Mouse (Mus musculus): Measurements from ENCODE around the gene Yipf1. TPM values are rescaled to one million over a fixed set of nuclear protein-coding genes. Genes with fewer than 3 reads are reported as not detected.

Yipf1 gene
- polyA plus RNA-seq, 1 experiment from 2014 or later, result 35.9 TPM

- WGBS (ENCODE audit: insufficient replicate concordance), result 75% methylated on average over 7 of the region's 7 CpGs
- Histone ChIP-seq H3K36me3 (replicated peaks; ENCODE audit: insufficient read depth, low read length) (no peaks in the 10 kb centered on the region), H3K4me2 (ENCODE audit: low read depth, low read length) (no peak overlapping the region), H3K9ac (replicated peaks) (no peak overlapping the region), H3K27me3 (ENCODE audit: insufficient read depth, low read length) (no peaks in the 10 kb centered on the region), H3K4me1 (ENCODE audit: insufficient read depth) (peaks cover 12% of the 10 kb centered on the region), H3K27ac (ENCODE audit: low read depth) (no peak overlapping the region), H3K4me3 (ENCODE audit: low read depth, low read length) (no peak overlapping the region), H3K9me3 (ENCODE audit: low read length) (no peaks in the 10 kb centered on the region)
- no peak for ATAC-seq
- DNase-seq, result no peak
- no peak for TF ChIP-seq EP300 (IDR thresholded peaks at IDR 0.05; ENCODE audit: low read depth)
- TF ChIP-seq CTCF (IDR thresholded peaks at IDR 0.05; ENCODE audit: low read depth), result no peak
Observed at GRCm38 (mm10) chr4:107299779-107300340, 14.3 kb upstream of the Yipf1 start.

GRCm38 (mm10) chr4:107300371-107300770, 13.8 kb upstream of the Yipf1 start:
- Histone ChIP-seq H3K9ac (replicated peaks) (no peak overlapping the region), H3K27me3 (ENCODE audit: insufficient read depth, low read length) (no peaks in the 10 kb centered on the region), H3K9me3 (ENCODE audit: low read length) (no peaks in the 10 kb centered on the region), H3K36me3 (replicated peaks; ENCODE audit: insufficient read depth, low read length) (no peaks in the 10 kb centered on the region), H3K27ac (ENCODE audit: low read depth) (no peak overlapping the region), H3K4me1 (ENCODE audit: insufficient read depth) (peaks cover 12% of the 10 kb centered on the region), H3K4me2 (ENCODE audit: low read depth, low read length) (no peak overlapping the region), H3K4me3 (ENCODE audit: low read depth, low read length) (no peak overlapping the region)
- WGBS (ENCODE audit: insufficient replicate concordance), result 46% methylated on average over 4 of the region's 4 CpGs
- ATAC-seq (no peak), DNase-seq (no peak)
- TF ChIP-seq EP300 (IDR thresholded peaks at IDR 0.05; ENCODE audit: low read depth), result no peak
- no peak for TF ChIP-seq CTCF (IDR thresholded peaks at IDR 0.05; ENCODE audit: low read depth)

- Histone ChIP-seq H3K4me3 (ENCODE audit: low read depth, low read length) (no peak overlapping the region), H3K4me2 (ENCODE audit: low read depth, low read length) (no peak overlapping the region), H3K9ac (replicated peaks) (no peak overlapping the region), H3K27me3 (ENCODE audit: insufficient read depth, low read length) (no peaks in the 10 kb centered on the region), H3K9me3 (ENCODE audit: low read length) (no peaks in the 10 kb centered on the region), H3K36me3 (replicated peaks; ENCODE audit: insufficient read depth, low read length) (no peaks in the 10 kb centered on the region), H3K27ac (ENCODE audit: low read depth) (no peak overlapping the region), H3K4me1 (ENCODE audit: insufficient read depth) (peaks cover 12% of the 10 kb centered on the region)
- TF ChIP-seq CTCF (IDR thresholded peaks at IDR 0.05; ENCODE audit: low read depth), result no peak
- TF ChIP-seq EP300 (IDR thresholded peaks at IDR 0.05; ENCODE audit: low read depth), result no peak
- WGBS (ENCODE audit: insufficient replicate concordance), result 96% methylated on average over 1 of the region's 1 CpGs
- ATAC-seq (no peak), DNase-seq (no peak)
Observed at GRCm38 (mm10) chr4:107300902-107301555, 13.1 kb upstream of the Yipf1 start.

GRCm38 (mm10) chr4:107302221-107302620, 11.9 kb upstream of the Yipf1 start:
- H3K4me1 ChIP-seq (ENCODE audit: insufficient read depth), result peaks cover 12% of the 10 kb centered on the region
- no peaks in the 10 kb centered on the region for H3K36me3 ChIP-seq (replicated peaks; ENCODE audit: insufficient read depth, low read length)
- no peak overlapping the region for H3K4me2 ChIP-seq (ENCODE audit: low read depth, low read length)
- no peak overlapping the region for H3K9ac ChIP-seq (replicated peaks)
- H3K4me3 ChIP-seq (ENCODE audit: low read depth, low read length), result no peak overlapping the region
- peak overlapping the region; percentile 82 for H3K27ac ChIP-seq (ENCODE audit: low read depth)
- no peak for ATAC-seq
- no peaks in the 10 kb centered on the region for H3K27me3 ChIP-seq (ENCODE audit: insufficient read depth, low read length)
- no peaks in the 10 kb centered on the region for H3K9me3 ChIP-seq (ENCODE audit: low read length)
- TF ChIP-seq EP300 (IDR thresholded peaks at IDR 0.05; ENCODE audit: low read depth) (no peak), CTCF (IDR thresholded peaks at IDR 0.05; ENCODE audit: low read depth) (no peak)
- DNase-seq, result no peak
- WGBS (ENCODE audit: insufficient replicate concordance), result 72% methylated on average over 9 of the region's 9 CpGs

GRCm38 (mm10) chr4:107302832-107303231, 11.3 kb upstream of the Yipf1 start:
- TF ChIP-seq EP300 (IDR thresholded peaks at IDR 0.05; ENCODE audit: low read depth), result peak; percentile 50
- TF ChIP-seq CTCF (IDR thresholded peaks at IDR 0.05; ENCODE audit: low read depth), result no peak
- Histone ChIP-seq H3K9ac (replicated peaks) (no peak overlapping the region), H3K27me3 (ENCODE audit: insufficient read depth, low read length) (no peaks in the 10 kb centered on the region), H3K36me3 (replicated peaks; ENCODE audit: insufficient read depth, low read length) (no peaks in the 10 kb centered on the region), H3K9me3 (ENCODE audit: low read length) (no peaks in the 10 kb centered on the region), H3K4me1 (ENCODE audit: insufficient read depth) (peaks cover 12% of the 10 kb centered on the region), H3K4me2 (ENCODE audit: low read depth, low read length) (no peak overlapping the region), H3K4me3 (ENCODE audit: low read depth, low read length) (no peak overlapping the region), H3K27ac (ENCODE audit: low read depth) (peak overlapping the region; percentile 82)
- ATAC-seq (peak; percentile 94), DNase-seq (peak; percentile 81)
- WGBS (ENCODE audit: insufficient replicate concordance), result 45% methylated on average over 4 of the region's 4 CpGs

GRCm38 (mm10) chr4:107303531-107303930, 10.6 kb upstream of the Yipf1 start:
- H3K9ac ChIP-seq (replicated peaks), result no peak overlapping the region
- H3K27me3 ChIP-seq (ENCODE audit: insufficient read depth, low read length), result no peaks in the 10 kb centered on the region
- peak overlapping the region; percentile 82 for H3K27ac ChIP-seq (ENCODE audit: low read depth)
- H3K4me2 ChIP-seq (ENCODE audit: low read depth, low read length), result no peak overlapping the region
- 54% methylated on average over 3 of the region's 3 CpGs for WGBS (ENCODE audit: insufficient replicate concordance)
- no peaks in the 10 kb centered on the region for H3K36me3 ChIP-seq (replicated peaks; ENCODE audit: insufficient read depth, low read length)
- TF ChIP-seq CTCF (IDR thresholded peaks at IDR 0.05; ENCODE audit: low read depth), result no peak
- no peak for TF ChIP-seq EP300 (IDR thresholded peaks at IDR 0.05; ENCODE audit: low read depth)
- peak; percentile 36 for DNase-seq
- H3K4me1 ChIP-seq (ENCODE audit: insufficient read depth), result peaks cover 12% of the 10 kb centered on the region
- no peaks in the 10 kb centered on the region for H3K9me3 ChIP-seq (ENCODE audit: low read length)
- no peak overlapping the region for H3K4me3 ChIP-seq (ENCODE audit: low read depth, low read length)
- ATAC-seq, result peak; percentile 58

Data from liver, postnatal 0 days (tissue).